ENCODE assay signal across 21 mouse cellular contexts in genomic region chr6:143197053-143197452, GRCm38 (mm10).
"Had no signal": no experiment of that assay in that cellular context is flagged by ENCODE, and none has a peak within 500 bp of the region (broad histone marks: within the 10 kb centered on the region; RNA-seq: fewer than 3 reads in every experiment).

No protein-coding gene starts in this region.

- H3K4me1 ChIP-seq: lung, embryonic 15.5 days; midbrain, embryonic 10.5 days; midbrain, embryonic 12.5 days; neural tube, embryonic 13.5 days; neural tube, embryonic 15.5 days had no signal

- H3K4me3 ChIP-seq: lung, embryonic 15.5 days; midbrain, embryonic 10.5 days; midbrain, embryonic 12.5 days; myocyte; neural tube, embryonic 13.5 days; neural tube, embryonic 15.5 days had no signal

- H3K9me3 ChIP-seq: lung, embryonic 15.5 days; midbrain, embryonic 10.5 days; midbrain, embryonic 12.5 days; neural tube, embryonic 13.5 days; neural tube, embryonic 15.5 days had no signal

- H3K27me3 ChIP-seq: lung, embryonic 15.5 days; midbrain, embryonic 12.5 days; neural tube, embryonic 13.5 days; neural tube, embryonic 15.5 days had no signal

- H3K9ac ChIP-seq: lung, embryonic 15.5 days; midbrain, embryonic 12.5 days; neural tube, embryonic 13.5 days; neural tube, embryonic 15.5 days had no signal

- DNase-seq: lung, adult 2 months; lung, postnatal 14 days; lung, postnatal 36 days; midbrain, embryonic 14.5 days; retina, postnatal 1 day; right cerebral cortex, adult 18-20 months; right cerebral cortex, postnatal 25 days; right cerebral cortex, postnatal 4 days; spleen, adult 18-20 months; thymus, adult 18-20 months; thymus, postnatal 14 days; thymus, postnatal 36 days had no signal

- H3K4me2 ChIP-seq: lung, embryonic 15.5 days; midbrain, embryonic 12.5 days; neural tube, embryonic 13.5 days; neural tube, embryonic 15.5 days had no signal

- H3K27ac ChIP-seq: lung, embryonic 15.5 days; macrophage; midbrain, embryonic 10.5 days; midbrain, embryonic 12.5 days; neural tube, embryonic 13.5 days; neural tube, embryonic 15.5 days had no signal

- ATAC-seq: lung, postnatal 0 days; midbrain, embryonic 16.5 days had no signal
